Mouse (Mus musculus): ENCODE measurements around the gene Kcnn1.

Kcnn1 gene

GRCm38 (mm10) chr8:70893656-70894384 is 30.8 kb upstream of the Kcnn1 start:
- peak; percentile 67 to 89 for DNase-seq (ENCODE audit: low spot score in 2 of 2)

- no peak for DNase-seq (ENCODE audit: low spot score in 2 of 2)
Measured at GRCm38 (mm10) chr8:70892896-70893655, 30.0 kb upstream of the Kcnn1 start.

GRCm38 (mm10) chr8:70892022-70892895 is 29.2 kb upstream of the Kcnn1 start, which contains the start of gene Slc5a5:
Gene Slc5a5, minus strand, starts transcription at chr8:70892757.
- no peak for DNase-seq (ENCODE audit: low spot score in 2 of 2)

GRCm38 (mm10) chr8:70891356-70891755 is 28.3 kb upstream of the Kcnn1 start:
- DNase-seq (ENCODE audit: low spot score in 2 of 2): peak in 1 of 2 experiments; percentile 57

- no peak for DNase-seq (ENCODE audit: low spot score in 2 of 2)
Measured at GRCm38 (mm10) chr8:70890656-70891055, 27.6 kb upstream of the Kcnn1 start.

GRCm38 (mm10) chr8:70887669-70888068 is 24.6 kb upstream of the Kcnn1 start:
- DNase-seq (ENCODE audit: low spot score in 2 of 2): peak in 1 of 2 experiments; percentile 78

GRCm38 (mm10) chr8:70885612-70886011 is 22.6 kb upstream of the Kcnn1 start:
- DNase-seq (ENCODE audit: low spot score in 2 of 2): peak in 1 of 2 experiments; percentile 71

GRCm38 (mm10) chr8:70884683-70885082 is 21.6 kb upstream of the Kcnn1 start:
- DNase-seq (ENCODE audit: low spot score in 2 of 2): no peak

- no peak for DNase-seq (ENCODE audit: low spot score in 2 of 2)
Measured at GRCm38 (mm10) chr8:70884186-70884585, 21.1 kb upstream of the Kcnn1 start.

- DNase-seq (ENCODE audit: low spot score in 2 of 2): no peak
Measured at GRCm38 (mm10) chr8:70880546-70880945, 17.5 kb upstream of the Kcnn1 start.

- DNase-seq (ENCODE audit: low spot score in 2 of 2): no peak
Measured at GRCm38 (mm10) chr8:70880126-70880525, 17.1 kb upstream of the Kcnn1 start.

- DNase-seq (ENCODE audit: low spot score in 2 of 2): no peak
Measured at GRCm38 (mm10) chr8:70879500-70879899, 16.4 kb upstream of the Kcnn1 start.

- no peak for DNase-seq (ENCODE audit: low spot score in 2 of 2)
Measured at GRCm38 (mm10) chr8:70878178-70878577, 15.1 kb upstream of the Kcnn1 start.

- DNase-seq (ENCODE audit: low spot score in 2 of 2): no peak
Measured at GRCm38 (mm10) chr8:70876382-70876781, 13.3 kb upstream of the Kcnn1 start.

GRCm38 (mm10) chr8:70874441-70874840 is 11.4 kb upstream of the Kcnn1 start:
- DNase-seq (ENCODE audit: low spot score in 2 of 2): no peak

- DNase-seq (ENCODE audit: low spot score in 2 of 2): peak; percentile 94 to 97
Measured at GRCm38 (mm10) chr8:70873364-70873985, 10.4 kb upstream of the Kcnn1 start, which contains the start of gene Ccdc124. Gene Ccdc124, minus strand, starts transcription at chr8:70873935.

GRCm38 (mm10) chr8:70872643-70873363 is 9.7 kb upstream of the Kcnn1 start:
- DNase-seq (ENCODE audit: low spot score in 2 of 2): no peak

- DNase-seq (ENCODE audit: low spot score in 2 of 2): no peak
Measured at GRCm38 (mm10) chr8:70871195-70871807, 8.2 kb upstream of the Kcnn1 start.

- DNase-seq (ENCODE audit: low spot score in 2 of 2): peak; percentile 70 to 85
Measured at GRCm38 (mm10) chr8:70869601-70870041, 6.6 kb upstream of the Kcnn1 start.

- DNase-seq (ENCODE audit: low spot score in 2 of 2): no peak
Measured at GRCm38 (mm10) chr8:70869199-70869571, 6.1 kb upstream of the Kcnn1 start.
